Mouse (Mus musculus) macrophage (primary cell): ENCODE data around the gene 4933417A18Rik. TPM values are rescaled to one million over a fixed set of nuclear protein-coding genes. Genes with fewer than 3 reads are reported as not detected.
"Not testable (repeated sequence)": the region's sequence is repeated elsewhere in the genome, so short reads cannot be mapped to it uniquely, and the experiment has no call there.

Experiments
- H3K27ac ChIP-seq: fragments of 350-480 bp; formaldehyde crosslinking; 2 replicates; pipeline ENCODE4 v1.9.0; 2021
- H3K36me3 ChIP-seq: fragments of 350-480 bp; formaldehyde crosslinking; 2 replicates; pipeline ENCODE4 v1.9.0; 2021; ENCODE audit errors: inconsistent target
- H3K4me3 ChIP-seq: fragments of 350-480 bp; formaldehyde crosslinking; 2 replicates; pipeline ENCODE4 v1.9.0; 2021; ENCODE audit errors: inconsistent target
- H3K79me2 ChIP-seq: fragments of 350-480 bp; formaldehyde crosslinking; 2 replicates; pipeline ENCODE4 v1.9.0; 2021; ENCODE audit errors: inconsistent target
- WGBS: methylation state at CpG from one replicate; pipeline ENCODE4 v1.1.7; 2026; ENCODE audit warnings: inconsistent platforms; ENCODE audit not compliant: missing documents; 5-methylcytosine and 5-hydroxymethylcytosine counted together
- polyA plus RNA-seq: library from polyadenylated mRNA; stranded (reverse); fragments of 250-400 nt; gene quantifications from 3 replicates; pipeline ENCODE4 v1.2.4, GENCODE M21; 2018; ENCODE audit warnings: inconsistent platforms
- total RNA-seq, 78 experiments: library from RNA; depleted of rRNA; stranded (reverse); fragments of 250-400 nt; gene quantifications; 1 replicate in 9 of 78; 2 replicates in 24 of 78; 3 replicates in 43 of 78; 4 replicates in 2 of 78; pipeline ENCODE4 v1.2.4; 2018; ENCODE audit warnings: inconsistent platforms in 56 of 78

The 4933417A18Rik gene
- total RNA-seq (2018; cell fraction: chromatin; rRNA removed): not detected
- total RNA-seq (2018; cell fraction: cytosol; rRNA removed): not detected
- total RNA-seq (2018; cell fraction: nucleus; rRNA removed): not detected
- polyA plus RNA-seq: not detected in 3 replicates

DNA sequence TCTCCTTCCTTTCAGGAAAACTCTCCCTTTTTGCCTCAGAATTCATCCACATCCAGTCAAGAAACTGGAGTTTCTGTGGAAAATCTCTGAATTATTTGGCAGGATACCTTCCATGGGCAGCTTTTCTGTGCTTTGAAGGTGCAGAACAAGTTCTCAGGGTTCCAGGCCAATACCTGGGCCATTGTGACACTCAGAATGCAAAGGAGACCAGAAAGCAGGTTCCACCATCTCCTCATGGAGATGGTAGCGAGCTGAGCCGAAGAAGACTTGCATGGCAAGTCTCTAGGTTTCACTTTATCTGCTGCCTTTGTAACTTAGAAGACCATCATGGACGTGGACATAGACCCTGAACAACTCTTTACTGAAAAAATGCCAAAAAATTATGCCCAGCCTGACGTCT, at the start of gene 4933417A18Rik, which contains the start of gene Fam217a:
Gene 4933417A18Rik, plus strand, starts transcription at position 200 of the 400 bp plus-strand sequence.
Gene Fam217a, minus strand, starts transcription at position 101 of the 400 bp plus-strand sequence.
- Histone ChIP-seq H3K79me2 (no peaks in the 10 kb centered on the region), H3K27ac (no peak within 1 kb of the TSS), H3K36me3 (no peaks in the 10 kb centered on the region), H3K4me3 (no peak within 1 kb of the TSS)
- 92% methylated on average over 4 of the region's 4 CpGs for WGBS

DNA sequence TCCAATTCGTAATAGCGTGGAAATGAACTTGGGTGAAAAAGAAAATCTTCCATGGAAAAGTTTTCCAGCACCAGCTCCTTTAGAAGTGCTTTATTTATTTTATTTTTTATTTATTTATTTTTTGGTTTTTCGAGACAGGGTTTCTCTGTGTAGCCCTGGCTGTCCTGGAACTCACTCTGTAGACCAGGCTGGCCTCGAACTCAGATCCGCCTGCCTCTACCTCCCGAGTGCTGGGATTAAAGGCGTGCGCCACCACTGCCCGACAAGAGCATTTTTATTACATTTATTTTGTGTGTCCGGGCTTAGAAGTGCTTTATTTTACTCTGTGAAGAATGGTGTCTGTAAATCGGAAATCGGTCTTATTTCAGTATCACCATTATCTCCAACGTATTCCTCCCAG, 49.5 kb upstream of the 4933417A18Rik start:
- H3K36me3 ChIP-seq: not testable (repeated sequence)
- Histone ChIP-seq H3K27ac (peak overlapping the region; percentile 77), H3K4me3 (peak overlapping the region; percentile 63), H3K79me2 (peaks cover 39% of the 10 kb centered on the region)
- WGBS: 7% methylated on average over 13 of the region's 13 CpGs

GRCm38 (mm10) chr13:34875166-34875710, 49.0 kb upstream of the 4933417A18Rik start, which contains the start of gene Prpf4b:
Gene Prpf4b (plus strand): TSS chr13:34875302.
- WGBS: under 1% methylated on average over 40 of the region's 40 CpGs

DNA sequence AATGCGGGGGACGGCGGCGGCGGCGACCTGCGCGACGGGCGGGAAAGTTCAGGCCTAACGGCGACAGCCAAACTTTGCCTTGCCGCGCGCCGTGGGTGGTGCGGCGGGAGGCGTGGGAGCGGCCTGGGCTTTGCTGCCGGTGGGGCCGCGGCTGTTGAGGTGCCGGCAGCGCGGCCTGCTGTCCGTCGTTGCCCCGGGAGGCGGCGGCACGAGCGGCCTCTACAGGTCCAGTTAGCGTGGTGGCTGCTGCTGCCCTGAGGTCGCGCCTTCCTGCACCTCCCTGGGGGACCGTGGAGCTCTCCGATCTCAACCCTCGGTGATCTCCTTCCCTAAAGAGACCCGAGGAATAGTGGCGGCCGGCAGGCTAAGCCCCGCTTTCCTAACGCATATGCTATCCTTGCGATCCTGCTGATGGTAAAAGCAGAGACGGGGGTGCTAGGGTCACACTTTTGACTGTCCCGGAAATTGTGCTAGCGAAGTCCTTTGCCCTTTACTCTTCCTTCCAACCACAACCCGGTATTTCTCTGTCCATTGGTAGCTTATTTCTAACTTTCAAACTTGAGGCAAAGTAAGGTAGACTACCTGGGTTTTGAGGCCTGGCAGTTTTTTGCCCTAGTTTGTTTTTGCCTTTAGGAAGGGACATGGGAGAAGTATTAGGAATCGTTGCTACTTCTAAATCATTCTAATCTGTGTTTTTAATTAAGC, 48.3 kb upstream of the 4933417A18Rik start:
- under 1% methylated on average over 50 of the region's 50 CpGs for WGBS
- Histone ChIP-seq H3K79me2 (peaks cover 51% of the 10 kb centered on the region), H3K36me3 (no peaks in the 10 kb centered on the region), H3K4me3 (peak overlapping the region; percentile 79), H3K27ac (peak overlapping the region; percentile 47)

More at GRCm38 (mm10) chr13:34875166-34875710, 49.0 kb upstream of the 4933417A18Rik start, which contains the start of gene Prpf4b:
- Histone ChIP-seq H3K27ac (peak within 1 kb of the TSS; percentile 77), H3K36me3 (no peaks in the 10 kb centered on the region), H3K4me3 (peak within 1 kb of the TSS; percentile 79), H3K79me2 (peaks cover 44% of the 10 kb centered on the region)

DNA sequence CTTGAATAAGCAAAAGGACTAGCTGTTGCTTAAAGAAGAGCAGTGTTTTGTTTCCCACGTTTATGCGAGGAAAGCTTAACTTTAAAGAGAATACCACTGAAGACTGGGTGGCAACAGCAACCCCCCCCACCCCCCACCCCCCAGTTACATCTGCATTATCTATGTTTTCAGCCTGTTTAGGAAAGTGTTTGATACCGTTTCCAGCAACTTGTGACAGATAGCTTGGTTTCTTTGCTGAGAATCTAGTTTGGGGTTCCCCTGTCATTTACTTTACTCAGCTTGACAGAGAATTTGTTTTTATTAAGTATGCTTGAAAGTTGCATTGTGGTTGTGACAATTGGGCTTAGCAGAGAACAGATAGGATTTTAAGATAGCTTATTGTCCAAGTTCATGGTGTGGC, 47.7 kb upstream of the 4933417A18Rik start:
- H3K79me2 ChIP-seq: peaks cover 57% of the 10 kb centered on the region
- WGBS: 9% methylated on average over 3 of the region's 3 CpGs

GRCm38 (mm10) chr13:34892871-34893270, 31.3 kb upstream of the 4933417A18Rik start:
- H3K79me2 ChIP-seq: no peaks in the 10 kb centered on the region
- H3K27ac ChIP-seq: no peak overlapping the region
- peaks cover 89% of the 10 kb centered on the region for H3K36me3 ChIP-seq
- no peak overlapping the region for H3K4me3 ChIP-seq
- WGBS: 100% methylated on average over 1 of the region's 1 CpGs

More for the DNA sequence above, 47.7 kb upstream of the 4933417A18Rik start:
- Histone ChIP-seq H3K36me3 (no peaks in the 10 kb centered on the region), H3K27ac (peak overlapping the region; percentile 47), H3K4me3 (peak overlapping the region; percentile 79)

DNA sequence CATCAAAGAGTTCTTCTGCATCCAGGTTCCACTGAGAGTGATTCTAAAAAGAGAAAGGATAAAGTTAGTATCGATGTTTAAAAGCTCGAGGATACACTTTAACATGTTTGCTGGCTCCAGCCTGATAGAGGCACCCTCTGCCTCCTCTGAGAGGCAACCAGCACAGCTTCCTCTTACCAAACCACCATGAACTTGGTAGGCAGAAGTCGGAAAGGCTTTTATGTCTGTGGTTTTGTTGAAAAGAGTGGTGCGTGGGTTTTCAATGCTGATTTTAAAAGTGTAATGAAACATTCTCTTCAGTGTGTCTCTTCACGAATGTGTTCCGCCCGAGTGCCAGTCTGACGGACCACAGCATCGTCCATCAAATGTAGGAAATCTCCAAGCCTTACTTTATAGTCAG, 9.6 kb upstream of the 4933417A18Rik start:
- Histone ChIP-seq H3K27ac (no peak overlapping the region), H3K4me3 (no peak overlapping the region), H3K79me2 (no peaks in the 10 kb centered on the region), H3K36me3 (no peaks in the 10 kb centered on the region)
- 12% methylated on average over 9 of the region's 9 CpGs for WGBS

DNA sequence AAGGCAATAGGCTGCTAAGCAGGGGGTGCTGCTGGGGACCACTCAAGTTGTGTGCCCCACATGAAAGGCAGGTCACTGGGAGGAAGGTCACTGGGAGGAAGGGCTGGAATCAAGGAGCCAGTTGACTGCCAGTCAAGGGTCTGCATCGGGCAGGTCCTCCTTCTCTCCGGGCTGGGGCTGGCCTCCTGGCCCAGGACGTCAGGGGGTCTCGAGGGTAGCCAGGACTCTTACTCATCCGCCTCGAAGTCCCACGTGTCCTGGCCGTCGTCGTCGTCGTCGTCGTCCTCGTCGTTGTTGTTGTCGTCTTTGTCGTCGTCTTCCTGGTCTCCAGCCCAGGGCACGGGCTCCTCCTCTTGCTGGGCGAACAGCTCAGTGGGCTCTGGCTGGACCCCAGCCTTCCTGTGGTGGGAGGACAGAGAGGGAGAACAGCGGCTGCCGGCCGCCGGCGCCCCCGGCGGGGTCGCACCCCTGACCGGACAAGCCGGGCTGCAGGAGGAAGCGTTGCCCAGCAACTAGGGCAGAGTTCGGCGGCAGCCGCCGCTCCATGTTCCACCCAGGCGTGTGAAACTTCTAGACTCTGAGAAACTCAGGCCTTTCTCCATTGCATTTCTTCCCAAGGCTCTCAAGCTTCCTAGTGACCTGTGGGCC, 7.6 kb upstream of the 4933417A18Rik start:
- H3K79me2 ChIP-seq: no peaks in the 10 kb centered on the region
- no peak overlapping the region for H3K27ac ChIP-seq
- no peak overlapping the region for H3K4me3 ChIP-seq
- WGBS: 47% methylated on average over 37 of the region's 37 CpGs
- no peaks in the 10 kb centered on the region for H3K36me3 ChIP-seq

DNA sequence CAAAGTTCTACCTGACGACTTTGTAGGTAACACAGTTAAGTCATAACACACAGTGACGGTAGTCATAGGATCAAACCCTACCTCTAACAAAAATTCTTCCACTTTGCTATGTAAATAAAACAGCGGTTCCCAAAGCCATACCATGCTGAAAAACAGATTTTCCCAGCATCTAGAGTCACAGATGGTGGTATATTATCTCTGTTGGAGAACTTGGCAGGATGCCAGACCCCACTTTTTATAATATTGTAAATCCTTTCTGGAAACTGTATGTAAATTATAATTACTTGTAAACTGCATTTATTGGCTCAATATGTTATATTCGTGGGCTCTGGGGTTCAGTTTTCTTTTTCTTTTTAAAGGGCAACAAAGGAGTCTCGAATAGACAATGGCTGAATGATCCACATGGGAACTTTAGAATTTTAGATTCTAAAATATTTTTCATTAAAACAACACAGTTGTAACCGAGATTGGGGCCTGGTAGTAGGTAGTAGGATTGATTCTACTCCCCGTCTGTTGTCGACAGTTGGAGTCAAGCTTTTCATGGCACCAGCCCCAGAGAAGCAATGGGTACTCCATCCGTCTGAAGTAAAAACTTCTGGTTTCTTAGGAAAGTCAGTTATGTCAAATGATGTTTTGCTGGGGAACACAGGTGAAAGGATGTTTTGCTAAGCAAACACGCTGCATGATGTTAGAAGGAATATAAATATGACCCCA, 10.9 kb downstream of the 4933417A18Rik start:
- H3K4me3 ChIP-seq: no peak overlapping the region
- no peak overlapping the region for H3K27ac ChIP-seq
- H3K36me3 ChIP-seq: no peaks in the 10 kb centered on the region
- no peaks in the 10 kb centered on the region for H3K79me2 ChIP-seq
- WGBS: 92% methylated on average over 10 of the region's 10 CpGs

GRCm38 (mm10) chr13:34942370-34942769, 18.2 kb downstream of the 4933417A18Rik start:
- no peak overlapping the region for H3K4me3 ChIP-seq
- H3K36me3 ChIP-seq: no peaks in the 10 kb centered on the region
- no peaks in the 10 kb centered on the region for H3K79me2 ChIP-seq
- no peak overlapping the region for H3K27ac ChIP-seq

GRCm38 (mm10) chr13:34951437-34951836, 27.2 kb downstream of the 4933417A18Rik start:
- not testable (repeated sequence) for H3K79me2 ChIP-seq, H3K4me3 ChIP-seq, H3K27ac ChIP-seq, H3K36me3 ChIP-seq
- 39% methylated on average over 2 of the region's 2 CpGs for WGBS

DNA sequence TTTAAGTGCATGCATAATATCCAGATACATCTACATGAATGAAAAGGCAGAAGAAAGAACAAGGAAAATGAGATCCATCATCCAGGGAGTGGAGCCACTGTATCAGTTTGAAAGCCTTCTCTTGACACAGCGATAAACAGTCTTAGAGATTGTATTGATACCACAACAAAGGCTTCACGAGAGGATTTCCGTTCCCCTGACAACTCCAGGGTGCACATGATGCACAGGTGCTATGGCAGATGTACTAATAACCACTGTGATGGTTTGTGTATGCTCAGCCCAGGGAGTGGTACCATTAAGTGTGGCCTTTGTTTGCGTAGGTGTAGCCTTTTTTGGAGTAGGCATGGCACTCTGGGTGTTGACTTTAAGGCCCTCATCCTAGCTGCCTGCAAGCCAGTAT, 32.7 kb downstream of the 4933417A18Rik start:
- H3K79me2 ChIP-seq: no peaks in the 10 kb centered on the region
- 100% methylated on average over 4 of the region's 4 CpGs for WGBS
- no peak overlapping the region for H3K27ac ChIP-seq
- H3K4me3 ChIP-seq: no peak overlapping the region
- H3K36me3 ChIP-seq: no peaks in the 10 kb centered on the region

GRCm38 (mm10) chr13:34958158-34958557, 33.9 kb downstream of the 4933417A18Rik start:
- H3K4me3 ChIP-seq, H3K27ac ChIP-seq, H3K79me2 ChIP-seq, H3K36me3 ChIP-seq: not testable (repeated sequence)
- 93% methylated on average over 3 of the region's 3 CpGs for WGBS

DNA sequence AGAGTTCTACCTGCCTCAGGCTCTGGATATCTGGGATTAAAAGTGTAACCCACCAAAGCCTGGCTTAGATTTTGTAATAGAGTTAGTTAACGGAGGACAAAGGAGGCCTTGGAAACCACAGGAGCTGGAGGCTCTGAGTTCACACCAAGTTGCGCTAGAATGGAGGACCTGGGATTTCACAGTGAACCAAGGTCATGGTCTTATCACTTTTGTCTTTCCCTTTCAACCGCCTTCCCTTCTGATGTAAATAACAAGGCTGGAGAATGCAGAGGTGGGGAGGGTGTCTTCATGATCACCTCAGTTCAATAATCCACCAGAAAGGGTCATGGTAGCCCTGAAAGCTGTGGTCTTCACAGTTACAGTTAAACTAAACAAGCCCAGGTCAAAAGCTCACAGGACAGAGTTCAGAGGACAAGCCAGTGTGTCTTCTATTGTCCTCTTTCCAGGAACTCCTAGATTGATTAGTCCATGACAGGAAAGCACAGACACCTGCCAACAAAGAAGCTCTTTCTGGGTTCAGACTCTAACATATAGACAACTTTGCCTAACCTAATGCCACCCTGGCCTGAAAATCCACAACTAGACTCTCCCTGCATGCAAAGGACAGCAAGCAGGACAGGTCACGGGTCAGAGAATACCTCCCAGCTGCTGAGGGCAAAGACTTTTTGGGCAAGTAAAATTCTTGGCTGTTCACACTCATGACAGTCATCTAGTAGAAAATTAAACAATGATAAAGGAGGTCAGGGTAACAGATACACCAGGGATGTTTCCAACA, 37.0 kb downstream of the 4933417A18Rik start:
- WGBS: 95% methylated on average over 4 of the region's 4 CpGs
- Histone ChIP-seq H3K79me2 (no peaks in the 10 kb centered on the region), H3K36me3 (no peaks in the 10 kb centered on the region), H3K4me3 (no peak overlapping the region), H3K27ac (no peak overlapping the region)
